Mouse (Mus musculus) hindbrain, embryonic 11.5 days (tissue): Measurements from ENCODE around the gene Olfr775. TPM values are rescaled to one million over a fixed set of nuclear protein-coding genes. Genes with fewer than 3 reads are reported as not detected.

Source experiments
- ATAC-seq: fragments of 200-750 bp; cut with Nextera tagmentation; 2 replicates; pipeline ENCODE4 v1.8.0; 2017; ENCODE audit warnings: mild to moderate bottlenecking, moderate TSS enrichment, moderate library complexity; ENCODE audit not compliant: low FRiP score
- DNase-seq: peaks from one replicate; pipeline ENCODE4 v3.0.0-alpha.2; 2015; ENCODE audit warnings: low spot score
- H3K27ac ChIP-seq: fragments of 300-500 bp; sonication (generic); 2 replicates; pipeline ENCODE4 v1.5.1; 2014; ENCODE audit warnings: mild to moderate bottlenecking, low read depth, low read length
- H3K27me3 ChIP-seq: fragments of 300-500 bp; sonication (generic); 2 replicates; pipeline ENCODE4 v1.6.1; 2014; ENCODE audit warnings: mild to moderate bottlenecking, low read length, moderate library complexity, mixed read lengths; ENCODE audit not compliant: control insufficient read depth, insufficient read depth
- H3K36me3 ChIP-seq: fragments of 300-500 bp; sonication (generic); 2 replicates; pipeline ENCODE4 v1.6.1; 2014; ENCODE audit warnings: mild to moderate bottlenecking, low read length, moderate library complexity, mixed read lengths; ENCODE audit not compliant: control insufficient read depth, insufficient read depth
- H3K4me1 ChIP-seq: fragments of 300-500 bp; sonication (generic); replicated peaks from 2 replicates; pipeline ENCODE4 v1.6.1; 2014; ENCODE audit warnings: low read length, mixed read lengths; ENCODE audit not compliant: control insufficient read depth, insufficient read depth
- H3K4me2 ChIP-seq: fragments of 300-500 bp; sonication (generic); replicated peaks from 2 replicates; pipeline ENCODE4 v1.6.1; 2014; ENCODE audit warnings: mild to moderate bottlenecking, low read depth, low read length
- H3K4me3 ChIP-seq: fragments of 300-500 bp; sonication (generic); 2 replicates; pipeline ENCODE4 v1.5.1; 2014; ENCODE audit warnings: low read depth, low read length
- H3K9ac ChIP-seq: fragments of 300-500 bp; sonication (generic); 2 replicates; pipeline ENCODE4 v1.6.1; 2014; ENCODE audit warnings: low read depth, low read length
- H3K9me3 ChIP-seq: fragments of 300-500 bp; sonication (generic); 2 replicates; pipeline ENCODE4 v1.6.1; 2016; ENCODE audit warnings: low read length; ENCODE audit not compliant: control insufficient read depth
- WGBS: fragments of 180-500 bp; shearing (Covaris S2); extraction: QIAGEN DNeasy Blood & Tissue Kit; methylation state at CpG from one replicate; pipeline ENCODE4 v1.1.7; 2014; 5-methylcytosine and 5-hydroxymethylcytosine counted together
- polyA plus RNA-seq: library from polyadenylated mRNA; unstranded; fragments of >200 nt; fragmentation: Nextera tagmentation; extraction: Ambion mirVana; gene quantifications from 2 replicates; pipeline ENCODE4 v1.2.1, GENCODE M21; 2014

Gene Olfr775
- not detected in 2 replicates for polyA plus RNA-seq

- ATAC-seq = no peak
- no peak within 1 kb of the TSS for H3K4me3 ChIP-seq
- H3K36me3 ChIP-seq = no peaks in the 10 kb centered on the region
- 80% methylated on average over 3 of the region's 3 CpGs for WGBS
- DNase-seq = no peak
- no peak within 1 kb of the TSS for H3K27ac ChIP-seq
- H3K9ac ChIP-seq = no peak within 1 kb of the TSS
- H3K4me1 ChIP-seq = no peaks in the 10 kb centered on the region
- no peaks in the 10 kb centered on the region for H3K27me3 ChIP-seq
- no peak within 1 kb of the TSS for H3K4me2 ChIP-seq
- no peaks in the 10 kb centered on the region for H3K9me3 ChIP-seq
These were observed at the start of gene Olfr775 for GRCm38 (mm10) chr10:129248112-129248511. Gene Olfr775, plus strand, starts transcription at chr10:129248412.

GRCm38 (mm10) chr10:129230737-129231136 lies 17.5 kb upstream of the Olfr775 start:
- no peak overlapping the region for H3K4me2 ChIP-seq

GRCm38 (mm10) chr10:129235904-129236303 lies 12.3 kb upstream of the Olfr775 start, which contains the start of gene Olfr774:
Gene Olfr774, plus strand, starts transcription at chr10:129236204.
- H3K36me3 ChIP-seq = no peaks in the 10 kb centered on the region
- H3K4me1 ChIP-seq = no peaks in the 10 kb centered on the region
- ATAC-seq = no peak
- no peak within 1 kb of the TSS for H3K4me3 ChIP-seq
- no peaks in the 10 kb centered on the region for H3K9me3 ChIP-seq
- no peak within 1 kb of the TSS for H3K9ac ChIP-seq
- WGBS = 72% methylated on average over 2 of the region's 2 CpGs
- no peak within 1 kb of the TSS for H3K4me2 ChIP-seq
- no peaks in the 10 kb centered on the region for H3K27me3 ChIP-seq
- no peak for DNase-seq
- no peak within 1 kb of the TSS for H3K27ac ChIP-seq

More at GRCm38 (mm10) chr10:129230737-129231136, 17.5 kb upstream of the Olfr775 start:
- no peaks in the 10 kb centered on the region for H3K27me3 ChIP-seq
- no peak overlapping the region for H3K9ac ChIP-seq
- ATAC-seq (no peak), DNase-seq (no peak)
- WGBS = 73% methylated on average over 1 of the region's 1 CpGs
- no peaks in the 10 kb centered on the region for H3K4me1 ChIP-seq
- H3K36me3 ChIP-seq = no peaks in the 10 kb centered on the region
- no peak overlapping the region for H3K27ac ChIP-seq
- no peak overlapping the region for H3K4me3 ChIP-seq
- H3K9me3 ChIP-seq = no peaks in the 10 kb centered on the region

- Histone ChIP-seq H3K9ac (no peak within 1 kb of the TSS), H3K36me3 (no peaks in the 10 kb centered on the region), H3K4me1 (no peaks in the 10 kb centered on the region), H3K4me3 (no peak within 1 kb of the TSS), H3K4me2 (no peak within 1 kb of the TSS), H3K9me3 (no peaks in the 10 kb centered on the region), H3K27me3 (no peaks in the 10 kb centered on the region), H3K27ac (no peak within 1 kb of the TSS)
- DNase-seq (no peak), ATAC-seq (no peak)
These were observed 10.6 kb downstream of the Olfr775 start, which contains the start of gene Olfr776 for GRCm38 (mm10) chr10:129258827-129259226. Gene Olfr776, plus strand, starts transcription at chr10:129259127.

- no peak for DNase-seq
- H3K9me3 ChIP-seq = no peaks in the 10 kb centered on the region
- no peak within 1 kb of the TSS for H3K9ac ChIP-seq
- WGBS = 87% methylated on average over 2 of the region's 2 CpGs
- H3K27me3 ChIP-seq = no peaks in the 10 kb centered on the region
- no peaks in the 10 kb centered on the region for H3K36me3 ChIP-seq
- no peak within 1 kb of the TSS for H3K4me3 ChIP-seq
- no peak for ATAC-seq
- no peaks in the 10 kb centered on the region for H3K4me1 ChIP-seq
- H3K4me2 ChIP-seq = no peak within 1 kb of the TSS
- H3K27ac ChIP-seq = no peak within 1 kb of the TSS
These were observed 22.9 kb downstream of the Olfr775 start, which contains the start of gene Olfr777 for GRCm38 (mm10) chr10:129271081-129271535. Gene Olfr777, minus strand, starts transcription at chr10:129271485.

Other genes with a start within 250 kb of the Olfr775 start
- gene Olfr763, start 237.6 kb upstream of the Olfr775 start, polyA plus RNA-seq = not detected in 2 replicates
- gene Olfr764-ps1, start 208.5 kb upstream of the Olfr775 start, polyA plus RNA-seq = not detected in 2 replicates
- gene Olfr765, start 198.4 kb upstream of the Olfr775 start, polyA plus RNA-seq = not detected in 2 replicates
- gene Olfr766-ps1, start 179.4 kb upstream of the Olfr775 start, polyA plus RNA-seq = not detected in 2 replicates
- not detected in 2 replicates for gene Olfr767, start 165.5 kb upstream of the Olfr775 start, polyA plus RNA-seq
- not detected in 2 replicates for gene Olfr768, start 149.0 kb upstream of the Olfr775 start, polyA plus RNA-seq
- gene Olfr769, start 130.6 kb upstream of the Olfr775 start, polyA plus RNA-seq = not detected in 2 replicates
- gene Olfr770, start 109.4 kb upstream of the Olfr775 start, polyA plus RNA-seq = not detected in 2 replicates
- not detected in 2 replicates for gene Olfr771, start 83.7 kb upstream of the Olfr775 start, polyA plus RNA-seq
- not detected in 2 replicates for gene Olfr772, start 70.5 kb upstream of the Olfr775 start, polyA plus RNA-seq
- not detected in 2 replicates for gene Olfr773, start 61.0 kb upstream of the Olfr775 start, polyA plus RNA-seq
- gene Olfr774, start 12.2 kb upstream of the Olfr775 start, polyA plus RNA-seq = not detected in 2 replicates
- gene Olfr776, start 10.7 kb downstream of the Olfr775 start, polyA plus RNA-seq = not detected in 2 replicates
- not detected in 2 replicates for gene Olfr777, start 23.1 kb downstream of the Olfr775 start, polyA plus RNA-seq
- gene Olfr780, start 69.7 kb downstream of the Olfr775 start, polyA plus RNA-seq = not detected in 2 replicates
- not detected in 2 replicates for gene Olfr781, start 80.4 kb downstream of the Olfr775 start, polyA plus RNA-seq
- not detected in 2 replicates for gene Olfr782, start 100.4 kb downstream of the Olfr775 start, polyA plus RNA-seq
- gene Olfr784, start 135.7 kb downstream of the Olfr775 start, polyA plus RNA-seq = 0.04 TPM in 1 of 2 replicates, not detected in the other
- not detected in 2 replicates for gene Olfr785, start 157.0 kb downstream of the Olfr775 start, polyA plus RNA-seq
- not detected in 2 replicates for gene Olfr786, start 178.9 kb downstream of the Olfr775 start, polyA plus RNA-seq
- not detected in 2 replicates for gene Olfr787, start 213.4 kb downstream of the Olfr775 start, polyA plus RNA-seq
- gene Olfr788, start 222.6 kb downstream of the Olfr775 start, polyA plus RNA-seq = not detected in 2 replicates
- not detected in 2 replicates for gene Olfr789, start 236.3 kb downstream of the Olfr775 start, polyA plus RNA-seq